Mouse (Mus musculus) limb, embryonic 13.5 days (tissue): ENCODE measurements around the gene Gng8. TPM values are rescaled to one million over a fixed set of nuclear protein-coding genes. Genes with fewer than 3 reads are reported as not detected.

Experiments used
- ATAC-seq: fragments of 200-750 bp; cut with Nextera tagmentation; 2 replicates; pipeline ENCODE4 v1.8.0; 2017; ENCODE audit warnings: low read depth, moderate number of reproducible peaks, moderate TSS enrichment; ENCODE audit not compliant: low FRiP score
- H3K27ac ChIP-seq: fragments of 300-500 bp; sonication (generic); 2 replicates; pipeline ENCODE4 v1.5.1; 2015; ENCODE audit warnings: inconsistent platforms, mild to moderate bottlenecking, moderate library complexity
- H3K27me3 ChIP-seq: fragments of 300-500 bp; sonication (generic); 2 replicates; pipeline ENCODE4 v1.6.1; 2015; ENCODE audit warnings: mild to moderate bottlenecking, inconsistent platforms
- H3K36me3 ChIP-seq: fragments of 300-500 bp; sonication (generic); 2 replicates; pipeline ENCODE4 v1.6.1; 2015; ENCODE audit warnings: inconsistent platforms, mild to moderate bottlenecking, moderate library complexity
- H3K4me1 ChIP-seq: fragments of 300-500 bp; sonication (generic); 2 replicates; pipeline ENCODE4 v1.6.1; 2015; ENCODE audit warnings: inconsistent platforms
- H3K4me2 ChIP-seq: fragments of 300-500 bp; sonication (generic); replicated peaks from 2 replicates; pipeline ENCODE4 v1.6.1; 2015; ENCODE audit warnings: inconsistent platforms, mild to moderate bottlenecking, moderate library complexity
- H3K4me3 ChIP-seq: fragments of 300-500 bp; sonication (generic); 2 replicates; pipeline ENCODE4 v1.5.1; 2015; ENCODE audit warnings: moderate library complexity, mild to moderate bottlenecking, inconsistent platforms
- H3K9ac ChIP-seq: fragments of 300-500 bp; sonication (generic); 2 replicates; pipeline ENCODE4 v1.6.1; 2015; ENCODE audit warnings: mild to moderate bottlenecking, inconsistent platforms
- H3K9me3 ChIP-seq: fragments of 300-500 bp; sonication (generic); 2 replicates; pipeline ENCODE4 v1.6.1; 2016; ENCODE audit warnings: inconsistent platforms
- WGBS: fragments of 180-500 bp; shearing (Covaris S2); methylation state at CpG from one replicate; pipeline ENCODE4 v1.1.7; 2015; 5-methylcytosine and 5-hydroxymethylcytosine counted together
- polyA plus RNA-seq: library from polyadenylated mRNA; unstranded; fragments of >200 nt; fragmentation: Nextera tagmentation; extraction: Ambion mirVana; gene quantifications from 2 replicates; pipeline ENCODE4 v1.2.1, GENCODE M21; 2015

Gng8 gene
- polyA plus RNA-seq = 15.4 and 16.0 TPM in 2 replicates

DNA sequence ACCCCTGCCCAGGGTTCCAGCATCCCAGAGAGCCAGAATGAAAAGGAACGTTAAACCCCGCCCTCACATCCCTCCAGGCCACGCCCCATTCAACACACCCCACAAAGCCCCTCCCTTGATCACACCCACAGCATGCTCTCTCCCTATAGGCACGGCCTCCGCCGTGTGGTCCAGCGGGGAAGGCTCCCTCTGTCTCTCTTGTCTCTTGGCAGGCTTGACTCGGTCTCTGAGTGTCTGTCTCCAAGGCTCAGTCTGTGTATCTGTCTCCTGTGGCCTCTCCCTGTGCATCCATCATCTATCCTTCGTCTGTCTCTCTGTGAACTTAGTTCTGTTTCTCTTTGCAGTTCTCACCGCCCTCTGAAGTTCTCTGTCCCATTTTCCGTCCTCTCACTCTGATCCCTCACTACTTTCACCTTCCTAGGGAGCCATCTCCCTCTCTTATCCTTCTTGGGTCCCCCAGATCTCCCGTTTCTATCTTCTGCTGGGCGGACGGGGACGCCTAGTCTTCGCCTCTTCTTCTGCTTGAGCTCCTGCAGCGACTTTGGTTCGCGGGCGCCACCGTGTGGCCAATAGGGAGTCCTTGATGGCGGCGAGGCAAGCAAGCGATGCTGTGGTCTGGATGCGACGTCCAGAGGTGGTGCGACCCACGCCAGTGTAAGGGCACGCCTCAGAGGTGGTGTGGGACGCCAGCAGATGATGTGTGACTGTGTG lies at the start of gene Gng8:
Gene Gng8 (plus strand): TSS at position 146 of the 711 bp plus-strand sequence.
- ATAC-seq = peak; percentile 85

DNA sequence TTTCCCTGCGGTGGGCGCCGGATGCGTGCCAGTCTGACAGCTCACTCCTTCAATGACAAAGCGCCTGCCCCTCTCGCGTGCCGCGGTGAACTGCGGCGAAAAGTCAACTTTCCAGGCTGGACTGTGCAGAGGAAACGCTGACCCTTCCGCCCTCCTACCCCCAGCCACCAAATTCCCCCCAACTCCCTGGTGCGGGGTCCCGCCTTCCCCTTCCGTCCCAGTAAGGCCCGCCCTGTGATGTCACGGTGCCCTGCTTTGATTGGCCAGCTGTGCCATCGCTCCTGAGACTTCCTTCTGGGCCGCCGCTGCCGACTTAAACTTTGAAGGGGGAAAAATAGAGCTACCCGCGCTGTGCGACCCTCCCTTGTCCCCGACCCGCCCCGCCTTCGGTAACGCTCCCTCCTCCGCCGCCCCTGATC lies 48.9 kb upstream of the Gng8 start, which contains the start of gene Prkd2:
Gene Prkd2 (plus strand): TSS at position 258 of the 419 bp plus-strand sequence.
- Histone ChIP-seq H3K27me3 (no peaks in the 10 kb centered on the region), H3K4me3 (peak within 1 kb of the TSS; percentile 68), H3K9me3 (no peaks in the 10 kb centered on the region), H3K9ac (peak within 1 kb of the TSS; percentile 89), H3K4me1 (peaks cover 28% of the 10 kb centered on the region), H3K27ac (peak within 1 kb of the TSS; percentile 86), H3K36me3 (peaks cover 56% of the 10 kb centered on the region), H3K4me2 (peak within 1 kb of the TSS; percentile 98)
- ATAC-seq = peak; percentile 81
- WGBS = under 1% methylated on average over 32 of the region's 32 CpGs

More for the DNA sequence above, at the start of gene Gng8:
- peak within 1 kb of the TSS; percentile 46 for H3K4me3 ChIP-seq
- H3K9ac ChIP-seq = peak within 1 kb of the TSS; percentile 64
- H3K4me1 ChIP-seq = peaks cover 62% of the 10 kb centered on the region
- H3K27me3 ChIP-seq = no peaks in the 10 kb centered on the region
- H3K9me3 ChIP-seq = no peaks in the 10 kb centered on the region
- H3K36me3 ChIP-seq = peaks cover 27% of the 10 kb centered on the region
- H3K27ac ChIP-seq = peak within 1 kb of the TSS; percentile 99
- WGBS = under 1% methylated on average over 30 of the region's 30 CpGs
- H3K4me2 ChIP-seq = peak within 1 kb of the TSS; percentile 76

DNA sequence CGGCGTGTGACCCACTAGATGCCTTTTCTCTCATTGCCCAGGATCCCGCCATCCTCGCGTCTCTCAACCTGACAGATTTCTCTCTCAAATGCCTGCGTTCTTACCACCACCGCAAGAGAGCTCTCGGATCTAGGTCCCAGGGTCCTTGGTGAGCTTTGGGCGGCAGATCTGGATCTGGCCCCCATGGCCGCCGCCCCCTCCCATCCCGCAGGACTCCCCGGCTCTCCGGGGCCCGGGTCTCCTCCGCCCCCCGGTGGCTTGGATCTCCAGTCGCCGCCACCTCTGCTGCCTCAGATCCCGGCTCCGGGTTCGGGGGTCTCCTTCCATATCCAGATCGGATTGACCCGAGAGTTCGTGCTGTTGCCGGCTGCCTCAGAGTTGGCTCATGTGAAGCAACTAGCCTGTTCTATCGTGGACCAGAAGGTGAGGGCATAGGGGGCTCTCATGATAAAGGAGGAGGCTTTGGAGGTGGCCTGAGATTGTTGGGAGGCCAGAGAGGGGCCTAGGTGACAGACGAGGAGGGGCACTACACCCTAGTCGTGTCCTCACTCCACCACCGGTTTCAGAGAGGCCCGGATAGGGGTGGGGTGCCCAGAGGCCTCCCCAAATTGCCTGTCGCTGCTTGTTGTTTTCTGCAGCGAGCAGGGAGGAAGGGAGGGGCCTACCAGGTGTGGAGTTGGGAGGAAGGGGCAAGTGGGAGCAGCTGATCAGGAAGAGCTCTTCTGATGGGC lies 48.0 kb upstream of the Gng8 start:
- Histone ChIP-seq H3K27me3 (no peaks in the 10 kb centered on the region), H3K9me3 (no peaks in the 10 kb centered on the region), H3K27ac (peak overlapping the region; percentile 86), H3K4me3 (peak overlapping the region; percentile 68), H3K36me3 (peaks cover 55% of the 10 kb centered on the region), H3K9ac (peak overlapping the region; percentile 89), H3K4me2 (peak overlapping the region; percentile 98), H3K4me1 (peaks cover 28% of the 10 kb centered on the region)
- ATAC-seq = peak; percentile 24; the same call in 1 of the 2 replicates
- 1% methylated on average over 33 of the region's 33 CpGs for WGBS

DNA sequence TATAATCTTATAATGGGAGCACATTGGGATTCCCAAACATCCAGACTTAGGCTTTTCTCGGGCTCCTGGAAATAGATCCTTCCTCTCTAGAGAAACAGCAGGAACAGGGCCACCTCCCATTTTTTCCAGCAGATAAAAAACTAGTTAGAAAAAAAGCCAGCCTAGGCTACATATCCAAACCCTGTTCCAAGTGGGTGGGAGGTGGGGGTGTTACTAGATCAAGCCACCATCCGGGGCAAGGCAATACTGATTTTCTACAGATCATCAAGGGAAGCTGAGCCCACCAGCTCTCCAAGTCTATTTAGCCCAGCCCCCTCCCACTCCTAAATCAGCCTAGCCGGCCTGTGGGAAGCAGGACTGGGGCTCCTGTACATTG lies 46.9 kb upstream of the Gng8 start:
- Histone ChIP-seq H3K4me1 (peaks cover 28% of the 10 kb centered on the region), H3K27me3 (no peaks in the 10 kb centered on the region), H3K4me2 (peak overlapping the region; percentile 98), H3K4me3 (peak overlapping the region; percentile 68), H3K27ac (peak overlapping the region; percentile 79), H3K36me3 (peaks cover 55% of the 10 kb centered on the region), H3K9me3 (no peaks in the 10 kb centered on the region), H3K9ac (peak overlapping the region; percentile 89)
- no peak for ATAC-seq
- WGBS = 34% methylated on average over 3 of the region's 3 CpGs

DNA sequence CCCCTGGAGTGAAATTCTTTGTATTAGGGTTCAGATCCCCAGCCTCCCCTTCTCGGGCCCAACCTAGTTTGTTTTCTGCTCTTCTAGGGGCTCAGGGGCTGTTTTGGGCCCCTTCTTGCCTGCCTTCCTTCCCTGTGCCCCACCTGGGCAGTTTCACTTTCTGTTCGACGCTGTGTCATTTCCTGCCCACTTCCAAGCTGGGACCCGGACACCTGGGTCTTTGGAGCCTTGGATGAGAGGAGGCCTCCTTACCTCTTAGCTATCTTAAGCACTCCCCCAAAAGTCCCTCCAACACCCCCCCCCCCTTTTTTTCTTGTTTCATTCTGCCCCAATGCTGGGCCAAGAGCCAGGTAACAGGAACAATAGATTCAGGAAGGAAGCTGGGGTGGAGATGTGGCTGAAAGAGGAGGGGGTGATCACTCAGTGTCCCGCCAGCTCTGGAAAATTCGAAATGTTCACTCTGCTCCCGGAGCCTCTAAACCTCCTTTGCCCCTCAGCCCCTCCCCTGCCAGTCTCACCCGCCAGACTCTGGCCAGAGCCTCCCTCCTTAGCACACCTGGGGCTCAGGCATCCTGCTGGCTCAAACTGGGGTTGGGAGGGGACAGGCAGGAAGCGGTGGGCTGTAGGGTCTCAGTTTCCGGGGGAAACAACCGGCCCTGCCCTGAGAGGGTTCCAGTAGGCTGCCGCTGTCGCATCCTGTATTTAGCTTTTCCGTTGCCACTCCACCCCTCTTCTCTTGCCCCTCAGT lies 46.3 kb upstream of the Gng8 start:
- H3K9me3 ChIP-seq = no peaks in the 10 kb centered on the region
- ATAC-seq = no peak
- peak overlapping the region; percentile 89 for H3K9ac ChIP-seq
- 20% methylated on average over 14 of the region's 14 CpGs for WGBS
- H3K4me3 ChIP-seq = peak overlapping the region; percentile 68
- peaks cover 28% of the 10 kb centered on the region for H3K4me1 ChIP-seq
- H3K36me3 ChIP-seq = peaks cover 55% of the 10 kb centered on the region
- peak overlapping the region; percentile 98 for H3K4me2 ChIP-seq
- H3K27ac ChIP-seq = peak overlapping the region; percentile 79
- H3K27me3 ChIP-seq = no peaks in the 10 kb centered on the region

DNA sequence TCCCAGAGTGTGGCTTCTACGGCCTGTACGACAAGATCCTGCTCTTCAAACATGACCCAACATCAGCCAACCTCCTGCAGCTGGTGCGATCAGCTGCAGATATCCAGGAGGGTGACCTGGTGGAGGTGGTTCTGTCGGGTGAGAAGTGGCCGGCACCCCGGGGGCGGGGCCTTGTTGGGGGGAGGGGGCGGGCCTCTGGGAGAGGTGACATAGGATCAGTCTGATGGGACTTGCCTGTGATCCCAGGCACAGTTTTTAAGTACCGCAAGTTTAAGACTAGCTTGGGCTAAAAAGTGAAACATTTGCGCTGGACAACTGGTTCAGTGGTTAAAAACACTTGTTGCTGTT lies 45.8 kb upstream of the Gng8 start:
- 29% methylated on average over 10 of the region's 10 CpGs for WGBS
- no peak for ATAC-seq
- peak overlapping the region; percentile 79 for H3K27ac ChIP-seq
- H3K4me3 ChIP-seq = peak overlapping the region; percentile 68
- peak overlapping the region; percentile 98 for H3K4me2 ChIP-seq
- H3K4me1 ChIP-seq = peaks cover 28% of the 10 kb centered on the region
- no peaks in the 10 kb centered on the region for H3K27me3 ChIP-seq
- no peaks in the 10 kb centered on the region for H3K9me3 ChIP-seq
- peaks cover 55% of the 10 kb centered on the region for H3K36me3 ChIP-seq
- H3K9ac ChIP-seq = peak overlapping the region; percentile 89

DNA sequence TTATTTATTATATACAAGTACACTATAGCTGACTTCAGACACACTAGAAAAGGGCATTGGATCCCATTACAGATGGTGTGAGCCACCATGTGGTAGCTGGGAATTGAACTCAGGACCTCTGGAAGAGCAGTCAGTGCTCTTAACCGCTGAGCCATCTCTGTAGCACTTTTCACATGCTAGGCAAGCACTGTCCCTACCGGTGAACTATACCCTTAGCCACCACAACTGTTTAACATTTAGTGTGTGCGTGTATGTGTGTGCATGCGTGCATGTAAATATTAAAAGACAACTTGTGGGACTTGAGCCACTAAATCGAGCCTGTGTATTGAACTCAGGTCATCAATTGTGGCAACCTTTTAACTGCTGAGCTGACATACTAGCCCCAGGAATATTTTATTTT lies 44.8 kb upstream of the Gng8 start:
- ATAC-seq = no peak
- Histone ChIP-seq H3K27ac (no peak overlapping the region), H3K4me2 (no peak overlapping the region), H3K4me3 (no peak overlapping the region), H3K36me3 (peaks cover 52% of the 10 kb centered on the region), H3K9ac (no peak overlapping the region), H3K27me3 (no peaks in the 10 kb centered on the region), H3K4me1 (peaks cover 28% of the 10 kb centered on the region), H3K9me3 (no peaks in the 10 kb centered on the region)
- 94% methylated on average over 5 of the region's 5 CpGs for WGBS

DNA sequence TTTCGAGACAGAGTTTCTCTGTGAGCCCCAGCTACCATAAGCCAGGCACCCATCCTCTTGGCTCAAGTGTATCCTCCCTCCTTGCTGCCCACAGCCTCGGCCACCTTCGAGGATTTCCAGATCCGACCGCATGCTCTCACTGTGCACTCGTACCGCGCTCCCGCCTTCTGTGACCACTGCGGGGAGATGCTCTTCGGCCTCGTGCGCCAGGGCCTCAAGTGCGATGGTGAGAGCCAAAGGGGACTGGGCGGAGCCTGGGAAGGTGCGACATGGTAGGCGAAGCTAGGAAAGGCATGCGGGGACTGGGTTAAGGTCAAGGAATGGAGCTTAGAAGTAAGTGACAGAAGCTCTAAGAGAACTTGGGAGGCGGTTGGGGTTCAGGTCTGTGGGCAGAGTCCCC lies 44.1 kb upstream of the Gng8 start:
- no peak overlapping the region for H3K27ac ChIP-seq
- H3K4me1 ChIP-seq = peaks cover 24% of the 10 kb centered on the region
- H3K9me3 ChIP-seq = no peaks in the 10 kb centered on the region
- no peaks in the 10 kb centered on the region for H3K27me3 ChIP-seq
- peaks cover 60% of the 10 kb centered on the region for H3K36me3 ChIP-seq
- no peak for ATAC-seq
- 84% methylated on average over 19 of the region's 19 CpGs for WGBS
- no peak overlapping the region for H3K4me2 ChIP-seq
- H3K4me3 ChIP-seq = no peak overlapping the region
- no peak overlapping the region for H3K9ac ChIP-seq

DNA sequence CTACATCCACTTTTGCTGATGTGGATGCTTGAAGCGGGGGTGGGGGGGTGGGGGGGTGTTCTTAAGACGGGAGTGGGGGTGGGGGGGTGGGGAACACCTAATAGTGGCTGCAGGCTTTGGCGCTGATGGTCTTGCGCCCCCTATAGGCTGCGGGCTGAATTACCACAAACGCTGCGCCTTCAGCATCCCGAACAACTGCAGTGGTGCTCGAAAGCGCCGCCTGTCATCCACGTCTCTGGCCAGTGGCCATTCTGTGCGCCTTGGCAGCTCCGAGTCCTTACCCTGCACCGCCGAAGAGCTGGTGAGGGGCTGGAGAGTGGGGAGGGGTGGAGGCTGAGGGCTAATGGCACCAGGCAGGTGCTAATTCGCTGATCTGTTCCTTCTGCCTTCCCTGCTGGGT lies 43.0 kb upstream of the Gng8 start:
- H3K9ac ChIP-seq = no peak overlapping the region
- 23% methylated on average over 17 of the region's 17 CpGs for WGBS
- H3K36me3 ChIP-seq = peaks cover 69% of the 10 kb centered on the region
- ATAC-seq = no peak
- no peak overlapping the region for H3K27ac ChIP-seq
- H3K4me1 ChIP-seq = peaks cover 24% of the 10 kb centered on the region
- no peak overlapping the region for H3K4me3 ChIP-seq
- H3K27me3 ChIP-seq = no peaks in the 10 kb centered on the region
- no peaks in the 10 kb centered on the region for H3K9me3 ChIP-seq
- H3K4me2 ChIP-seq = no peak overlapping the region

DNA sequence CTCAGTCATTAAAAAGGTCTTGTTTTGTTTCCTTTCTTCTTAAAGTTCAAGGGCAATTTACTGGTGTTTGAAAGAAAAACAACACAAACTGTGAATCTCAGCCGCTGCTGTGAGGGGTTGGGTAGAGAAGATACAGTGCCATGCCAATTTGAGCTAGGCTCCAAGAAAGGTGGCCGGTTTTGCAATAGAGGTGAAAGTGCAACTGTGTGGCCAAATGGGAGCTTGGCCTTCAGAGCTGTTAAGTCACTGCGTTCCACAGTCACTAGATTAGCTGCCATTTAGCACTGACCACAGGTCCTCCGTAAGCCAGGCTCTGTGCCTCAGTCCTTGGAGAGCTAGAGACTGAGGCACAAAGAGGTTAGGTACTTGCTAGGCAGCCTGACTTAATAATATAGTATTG lies 40.0 kb upstream of the Gng8 start:
- ATAC-seq = no peak
- H3K4me3 ChIP-seq = no peak overlapping the region
- H3K27ac ChIP-seq = no peak overlapping the region
- WGBS = 83% methylated on average over 4 of the region's 4 CpGs
- no peak overlapping the region for H3K9ac ChIP-seq
- H3K4me2 ChIP-seq = no peak overlapping the region
- no peaks in the 10 kb centered on the region for H3K27me3 ChIP-seq
- no peaks in the 10 kb centered on the region for H3K9me3 ChIP-seq
- no peaks in the 10 kb centered on the region for H3K4me1 ChIP-seq
- H3K36me3 ChIP-seq = peaks cover 94% of the 10 kb centered on the region

DNA sequence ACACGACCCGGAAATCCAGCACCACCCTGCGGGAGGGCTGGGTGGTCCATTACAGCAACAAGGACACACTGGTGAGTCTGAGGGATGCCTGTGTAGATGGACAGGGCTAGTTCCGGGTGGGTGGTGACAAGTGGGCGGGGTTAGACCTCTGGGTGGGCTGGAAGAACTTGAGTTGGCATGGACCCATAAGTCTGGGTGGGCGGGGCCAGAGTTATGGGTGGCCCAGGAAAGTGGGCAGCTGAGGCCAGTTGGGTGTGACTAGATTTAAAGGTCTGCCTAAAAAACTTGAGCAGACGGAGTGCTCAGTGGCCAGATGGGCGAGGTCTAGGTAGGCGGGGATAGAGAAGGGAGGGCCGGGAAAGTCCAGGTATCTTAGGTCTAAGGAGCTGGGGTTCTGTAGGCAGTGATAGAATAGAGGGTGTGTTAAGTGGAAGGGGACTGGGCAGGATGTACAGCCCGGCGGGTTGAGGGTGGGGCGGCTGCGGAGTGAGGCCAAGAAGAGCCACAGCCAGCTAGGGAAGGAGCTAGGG lies 38.2 kb upstream of the Gng8 start:
- H3K4me3 ChIP-seq = no peak overlapping the region
- no peak overlapping the region for H3K4me2 ChIP-seq
- H3K36me3 ChIP-seq = peaks cover 94% of the 10 kb centered on the region
- 84% methylated on average over 14 of the region's 14 CpGs for WGBS
- no peaks in the 10 kb centered on the region for H3K4me1 ChIP-seq
- H3K27ac ChIP-seq = no peak overlapping the region
- ATAC-seq = no peak; the same call in 1 of the 2 replicates
- H3K9me3 ChIP-seq = no peaks in the 10 kb centered on the region
- H3K27me3 ChIP-seq = no peaks in the 10 kb centered on the region
- H3K9ac ChIP-seq = no peak overlapping the region

DNA sequence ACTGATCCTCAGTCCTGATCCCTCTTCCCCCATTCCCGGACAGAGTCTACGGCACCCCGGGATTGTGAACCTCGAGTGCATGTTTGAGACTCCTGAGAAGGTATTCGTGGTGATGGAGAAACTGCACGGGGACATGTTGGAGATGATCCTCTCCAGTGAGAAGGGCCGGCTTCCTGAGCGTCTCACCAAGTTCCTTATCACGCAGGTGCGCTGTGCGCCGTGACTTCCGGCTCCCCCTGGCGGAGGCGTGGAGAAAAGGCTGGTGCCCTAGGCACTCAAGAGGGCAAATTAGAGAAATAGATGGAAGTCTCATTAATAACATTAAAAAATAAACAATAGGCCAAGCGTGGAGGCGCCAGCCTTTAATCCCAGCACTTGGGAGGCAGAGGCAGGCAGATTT lies 33.2 kb upstream of the Gng8 start:
- peaks cover 86% of the 10 kb centered on the region for H3K36me3 ChIP-seq
- H3K9ac ChIP-seq = no peak overlapping the region
- 25% methylated on average over 17 of the region's 17 CpGs for WGBS

More for the DNA sequence above, 33.2 kb upstream of the Gng8 start:
- no peaks in the 10 kb centered on the region for H3K4me1 ChIP-seq
- H3K27me3 ChIP-seq = no peaks in the 10 kb centered on the region
- no peak overlapping the region for H3K27ac ChIP-seq
- H3K9me3 ChIP-seq = no peaks in the 10 kb centered on the region
- H3K4me2 ChIP-seq = no peak overlapping the region
- no peak overlapping the region for H3K4me3 ChIP-seq
- ATAC-seq = no peak
